Mouse (Mus musculus) midbrain, embryonic 14.5 days (tissue): ENCODE data around the gene Plcb3. TPM values are rescaled to one million over a fixed set of nuclear protein-coding genes. Genes with fewer than 3 reads are reported as not detected.

Source experiments
- ATAC-seq: fragments of 200-750 bp; cut with Nextera tagmentation; 2 replicates; pipeline ENCODE4 v1.8.0; 2017; ENCODE audit warnings: moderate number of reproducible peaks, moderate library complexity; ENCODE audit not compliant: low FRiP score, low TSS enrichment
- DNase-seq: peaks from one replicate; pipeline ENCODE4 v3.0.0-alpha.2; 2015
- H3K27ac ChIP-seq: fragments of 300-500 bp; sonication (generic); replicated peaks from 2 replicates; pipeline ENCODE4 v1.5.1; 2014; ENCODE audit warnings: mild to moderate bottlenecking, low read depth, low read length, moderate library complexity
- H3K27me3 ChIP-seq: fragments of 300-500 bp; sonication (generic); 2 replicates; pipeline ENCODE4 v1.6.1; 2014; ENCODE audit warnings: low read length, control low read depth, mixed read lengths; ENCODE audit not compliant: control insufficient read depth, insufficient read depth
- H3K36me3 ChIP-seq: fragments of 300-500 bp; sonication (generic); 2 replicates; pipeline ENCODE4 v1.6.1; 2014; ENCODE audit warnings: low read length, control low read depth; ENCODE audit not compliant: control insufficient read depth, insufficient read depth
- H3K4me1 ChIP-seq: fragments of 300-500 bp; sonication (generic); 2 replicates; pipeline ENCODE4 v1.6.1; 2014; ENCODE audit warnings: mild to moderate bottlenecking, antibody characterized with exemption, low read length, control low read depth; ENCODE audit not compliant: control insufficient read depth, insufficient read depth
- H3K4me2 ChIP-seq: fragments of 300-500 bp; sonication (generic); 2 replicates; pipeline ENCODE4 v1.6.1; 2014; ENCODE audit warnings: mild to moderate bottlenecking, low read length, moderate library complexity
- H3K4me3 ChIP-seq: fragments of 300-500 bp; sonication (generic); replicated peaks from 2 replicates; pipeline ENCODE4 v1.5.1; 2014; ENCODE audit warnings: low read depth, low read length
- H3K9ac ChIP-seq: fragments of 300-500 bp; sonication (generic); replicated peaks from 2 replicates; pipeline ENCODE4 v1.6.1; 2014; ENCODE audit warnings: mild to moderate bottlenecking, low read length, moderate library complexity
- H3K9me3 ChIP-seq: fragments of 300-500 bp; sonication (generic); 2 replicates; pipeline ENCODE4 v1.6.1; 2016; ENCODE audit warnings: low read length, control low read depth, mixed read lengths; ENCODE audit not compliant: control insufficient read depth
- WGBS: fragments of 180-500 bp; shearing (Covaris S2); extraction: QIAGEN DNeasy Blood & Tissue Kit; methylation state at CpG from one replicate; pipeline ENCODE4 v1.1.7; 2014; 5-methylcytosine and 5-hydroxymethylcytosine counted together
- polyA plus RNA-seq: library from polyadenylated mRNA; unstranded; fragments of >200 nt; fragmentation: Nextera tagmentation; extraction: Ambion mirVana; gene quantifications from 2 replicates; pipeline ENCODE4 v1.2.1, GENCODE M21; 2014

Plcb3 gene
- polyA plus RNA-seq, 1 experiment from 2014 or later = 8.8 TPM

GRCm38 (mm10) chr19:6968491-6969271 is 7.6 kb downstream of the Plcb3 start:
- H3K4me1 ChIP-seq = peaks cover 12% of the 10 kb centered on the region
- H3K36me3 ChIP-seq = no peaks in the 10 kb centered on the region
- ATAC-seq = no peak
- H3K9me3 ChIP-seq = no peaks in the 10 kb centered on the region
- DNase-seq = no peak
- WGBS = 15% methylated on average over 15 of the region's 15 CpGs
- peaks cover 20% of the 10 kb centered on the region for H3K27me3 ChIP-seq
- H3K9ac ChIP-seq = no peak overlapping the region
- peak overlapping the region; percentile 46 for H3K4me2 ChIP-seq
- no peak overlapping the region for H3K27ac ChIP-seq
- peak overlapping the region; percentile 28 for H3K4me3 ChIP-seq

DNA sequence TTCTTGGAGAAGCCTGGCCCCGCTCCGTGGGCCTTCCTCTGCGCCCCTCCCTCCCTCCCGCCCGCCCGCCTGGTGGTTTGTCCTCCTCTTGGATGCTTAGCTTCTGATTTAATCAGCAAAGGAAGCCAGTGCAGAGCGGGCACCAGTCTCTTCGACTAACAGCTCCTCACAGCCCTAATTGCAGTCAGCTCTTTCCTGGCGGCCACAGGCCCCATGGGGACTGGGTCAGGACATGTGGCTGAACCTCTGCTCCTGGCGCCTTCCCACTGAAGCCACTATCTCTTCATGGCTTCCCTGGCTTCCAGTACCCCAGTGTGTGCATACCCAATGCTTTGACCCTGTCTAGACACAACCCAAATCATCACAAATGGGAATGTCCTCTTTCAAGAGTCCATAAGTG is 19.8 kb downstream of the Plcb3 start:
- Histone ChIP-seq H3K4me3 (no peak overlapping the region), H3K27ac (no peak overlapping the region), H3K36me3 (0 out of 2 replicates have a peak, but pooled peaks cover 4% of the 10 kb centered on the region), H3K4me1 (peaks cover 13% of the 10 kb centered on the region), H3K9ac (no peak overlapping the region), H3K27me3 (no peaks in the 10 kb centered on the region), H3K9me3 (no peaks in the 10 kb centered on the region), H3K4me2 (no peak overlapping the region)
- 79% methylated on average over 10 of the region's 10 CpGs for WGBS
- no peak for ATAC-seq
- DNase-seq = no peak

DNA sequence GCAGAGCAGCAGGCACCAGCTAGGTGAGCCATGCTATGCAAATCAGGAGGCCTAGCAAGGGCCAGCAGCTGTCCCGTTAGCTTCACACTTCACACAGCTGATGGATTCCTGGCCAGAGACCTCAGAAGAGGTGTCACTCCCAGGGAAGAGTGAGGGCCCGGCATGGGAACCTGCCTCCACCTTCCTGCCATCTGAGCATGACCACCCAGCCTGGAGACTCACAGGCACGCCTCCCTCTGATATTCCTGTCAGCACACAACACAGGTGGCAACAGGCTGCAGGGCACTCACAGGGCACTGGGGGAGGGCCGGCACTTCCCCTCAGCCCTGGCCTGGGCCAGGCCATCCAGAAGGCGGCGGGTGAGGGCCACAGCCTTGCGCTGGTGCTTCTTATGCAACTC is 20.8 kb downstream of the Plcb3 start:
- Histone ChIP-seq H3K36me3 (0 out of 2 replicates have a peak, but pooled peaks cover 4% of the 10 kb centered on the region), H3K9me3 (no peaks in the 10 kb centered on the region), H3K4me3 (no peak overlapping the region), H3K4me2 (no peak overlapping the region), H3K27me3 (no peaks in the 10 kb centered on the region), H3K9ac (no peak overlapping the region), H3K27ac (no peak overlapping the region), H3K4me1 (peaks cover 13% of the 10 kb centered on the region)
- DNase-seq (no peak), ATAC-seq (no peak)
- WGBS = 88% methylated on average over 7 of the region's 7 CpGs

DNA sequence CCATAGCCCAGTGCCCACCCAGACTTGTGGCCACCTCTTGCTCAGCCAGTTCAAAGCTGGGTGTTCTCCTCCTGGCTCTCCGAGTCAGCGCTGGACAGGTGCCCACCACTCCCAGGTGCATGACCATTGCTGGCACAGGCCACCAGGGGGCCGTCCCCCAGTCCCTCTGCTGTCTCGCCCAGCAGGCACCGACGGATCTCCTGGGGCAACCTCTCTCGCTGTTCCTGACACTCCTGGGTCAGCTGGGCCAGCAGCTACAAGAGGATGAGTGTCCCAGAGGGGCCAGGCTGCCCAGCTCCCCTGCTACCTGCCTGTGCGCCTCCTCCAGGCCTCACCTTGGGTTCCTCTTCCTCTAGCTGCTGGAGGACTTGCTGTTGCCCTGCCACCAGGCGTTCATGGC is 22.2 kb downstream of the Plcb3 start:
- H3K36me3 ChIP-seq = 0 out of 2 replicates have a peak, but pooled peaks cover 4% of the 10 kb centered on the region
- H3K4me1 ChIP-seq = peaks cover 20% of the 10 kb centered on the region
- no peak overlapping the region for H3K9ac ChIP-seq
- 60% methylated on average over 9 of the region's 9 CpGs for WGBS
- H3K4me3 ChIP-seq = no peak overlapping the region
- no peak for ATAC-seq
- H3K4me2 ChIP-seq = no peak overlapping the region
- DNase-seq = no peak
- H3K9me3 ChIP-seq = no peaks in the 10 kb centered on the region
- no peak overlapping the region for H3K27ac ChIP-seq
- H3K27me3 ChIP-seq = no peaks in the 10 kb centered on the region

DNA sequence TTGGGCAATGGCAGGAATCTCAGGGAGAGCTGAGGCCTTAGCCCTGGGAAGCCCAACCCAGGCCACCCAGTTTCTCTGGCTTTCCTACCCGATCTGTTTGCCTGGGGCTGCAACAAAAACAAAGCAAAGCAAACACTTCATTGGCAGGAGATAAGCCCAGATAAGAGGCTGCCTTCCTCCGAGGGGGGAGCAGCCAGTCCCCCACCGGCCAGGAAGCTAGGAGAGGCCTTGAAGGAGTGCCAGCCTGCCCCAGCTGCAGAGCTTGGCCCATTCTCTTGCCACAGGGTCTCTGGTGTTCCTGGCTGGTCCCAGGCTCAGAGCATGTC is 23.6 kb downstream of the Plcb3 start:
- ATAC-seq (no peak), DNase-seq (no peak)
- Histone ChIP-seq H3K36me3 (0 out of 2 replicates have a peak, but pooled peaks cover 6% of the 10 kb centered on the region), H3K4me2 (peak overlapping the region; percentile 97), H3K9ac (peak overlapping the region; percentile 69; the same call in 1 of the 2 replicates), H3K4me3 (no peak overlapping the region; the same call in 1 of the 2 replicates), H3K27ac (peak overlapping the region; percentile 84), H3K9me3 (no peaks in the 10 kb centered on the region), H3K27me3 (no peaks in the 10 kb centered on the region), H3K4me1 (peaks cover 20% of the 10 kb centered on the region)
- 34% methylated on average over 3 of the region's 3 CpGs for WGBS

DNA sequence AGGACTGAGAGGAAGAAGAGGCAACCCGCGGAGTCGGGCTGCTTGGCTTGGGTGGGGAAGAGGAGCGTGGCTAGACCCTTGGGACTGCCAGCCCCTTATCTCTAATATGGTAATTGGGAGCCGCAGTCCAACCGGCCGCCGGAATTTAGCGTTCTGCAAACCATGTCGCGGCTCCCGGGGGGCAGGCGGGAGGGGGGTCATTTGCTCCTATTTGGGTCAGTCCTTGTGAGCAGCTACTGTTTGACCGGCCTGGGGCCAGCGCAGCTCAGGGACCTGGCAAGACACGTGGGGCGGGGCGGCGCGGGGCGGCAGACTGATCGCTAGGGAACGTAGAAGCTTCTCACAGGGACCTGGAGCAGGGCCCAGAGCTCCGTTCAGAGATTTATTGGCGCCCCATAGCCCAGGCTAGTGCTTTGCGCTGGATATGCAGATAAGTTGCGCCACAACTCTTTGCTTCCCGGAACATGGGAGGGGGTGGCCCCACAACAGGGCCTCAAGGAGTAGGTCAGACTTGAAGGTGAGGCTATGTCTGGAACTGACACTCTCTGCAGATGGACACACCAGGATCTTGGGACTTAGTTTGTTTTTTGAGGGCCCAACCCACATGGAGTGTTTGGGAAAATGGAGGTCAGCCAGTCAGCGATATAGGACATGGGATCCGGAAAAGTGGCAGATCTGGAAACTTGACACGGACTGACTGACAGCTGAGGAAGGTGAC is 24.1 kb downstream of the Plcb3 start:
- Histone ChIP-seq H3K36me3 (0 out of 2 replicates have a peak, but pooled peaks cover 6% of the 10 kb centered on the region), H3K4me2 (peak overlapping the region; percentile 97), H3K4me1 (peaks cover 20% of the 10 kb centered on the region), H3K9me3 (no peaks in the 10 kb centered on the region), H3K27ac (peak overlapping the region; percentile 84), H3K4me3 (peak overlapping the region; percentile 50), H3K9ac (peak overlapping the region; percentile 69), H3K27me3 (no peaks in the 10 kb centered on the region)
- peak; percentile 67 for DNase-seq
- peak; percentile 17; the same call in 1 of the 2 replicates for ATAC-seq
- whole genome bisulfite sequencing = 3% methylated on average over 31 of the region's 31 CpGs

DNA sequence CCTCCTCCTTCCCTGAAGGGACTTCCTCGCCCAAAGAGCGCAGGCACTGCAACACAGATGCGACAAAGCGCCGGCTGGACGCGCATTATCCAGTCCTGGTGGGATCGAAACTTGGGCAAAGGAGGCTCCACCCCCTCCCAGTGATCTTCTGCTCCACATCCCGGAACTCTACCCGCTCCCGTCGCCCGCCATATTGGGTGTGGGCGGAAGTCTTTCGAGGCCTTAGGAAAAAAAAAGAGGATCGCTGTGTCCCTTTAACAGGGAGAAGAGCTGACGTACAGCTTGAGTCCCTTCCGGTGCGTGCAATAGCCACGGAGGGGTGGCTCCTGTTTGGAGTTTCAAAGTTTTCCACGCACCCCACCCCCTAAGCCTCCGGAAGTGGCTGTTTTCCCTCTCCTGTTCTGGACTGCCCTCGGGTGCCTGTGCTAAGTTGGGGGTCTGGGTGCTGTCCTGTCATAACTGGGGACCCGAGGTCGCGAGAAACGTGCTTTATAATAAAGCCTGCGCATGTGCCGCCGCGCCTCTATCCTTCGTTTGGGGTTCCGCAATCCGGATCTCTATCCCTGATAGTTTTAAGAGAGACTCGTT is 24.8 kb downstream of the Plcb3 start:
- H3K4me3 ChIP-seq = peak overlapping the region; percentile 50
- peak overlapping the region; percentile 69 for H3K9ac ChIP-seq
- H3K27ac ChIP-seq = peak overlapping the region; percentile 84
- H3K27me3 ChIP-seq = no peaks in the 10 kb centered on the region
- peaks cover 20% of the 10 kb centered on the region for H3K4me1 ChIP-seq
- under 1% methylated on average over 35 of the region's 35 CpGs for WGBS
- peak; percentile 79 for ATAC-seq
- peak; percentile 95 for DNase-seq
- H3K36me3 ChIP-seq = 0 out of 2 replicates have a peak, but pooled peaks cover 6% of the 10 kb centered on the region
- H3K4me2 ChIP-seq = peak overlapping the region; percentile 97
- no peaks in the 10 kb centered on the region for H3K9me3 ChIP-seq

GRCm38 (mm10) chr19:6950613-6951153 is 25.6 kb downstream of the Plcb3 start:
- Histone ChIP-seq H3K36me3 (peaks cover 10% of the 10 kb centered on the region), H3K9me3 (no peaks in the 10 kb centered on the region), H3K4me1 (peaks cover 20% of the 10 kb centered on the region), H3K4me2 (peak overlapping the region; percentile 97), H3K27ac (peak overlapping the region; percentile 84), H3K9ac (peak overlapping the region; percentile 69), H3K27me3 (no peaks in the 10 kb centered on the region), H3K4me3 (peak overlapping the region; percentile 50)
- ATAC-seq = peak; percentile 43
- under 1% methylated on average over 28 of the region's 28 CpGs for WGBS
- peak; percentile 83 for DNase-seq
